ENCODE assay signal across 19 mouse cellular contexts in the genomic region with DNA sequence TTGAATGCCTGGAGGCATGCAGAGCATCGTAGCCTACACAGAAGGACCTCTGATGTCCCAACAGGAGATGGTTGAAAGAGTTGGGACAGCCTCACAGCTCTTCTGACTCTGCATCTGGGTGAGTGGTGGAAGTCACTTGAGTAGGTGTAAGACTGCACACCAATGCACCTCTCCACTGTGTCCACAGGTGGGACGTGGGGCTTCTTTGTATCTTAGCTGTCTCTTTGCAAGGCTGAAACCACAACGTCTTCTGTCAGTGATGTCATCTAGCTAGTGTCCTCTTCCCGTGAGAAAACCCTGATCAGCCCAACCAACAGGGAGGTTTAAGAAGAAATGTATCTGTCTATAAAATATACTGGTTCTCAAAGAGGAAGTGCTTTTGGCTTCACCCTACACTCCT. TPM values are rescaled to one million over a fixed set of nuclear protein-coding genes. Genes with fewer than 3 reads are reported as not detected.
DNase-seq lines count a peak whose midpoint lies in the region; ATAC-seq and TF ChIP-seq lines count a peak whose summit lies in the region.
"Had no signal": no experiment of that assay in that cellular context is flagged by ENCODE, and none has a peak within 500 bp of the region (broad histone marks: within the 10 kb centered on the region; RNA-seq: fewer than 3 reads in every experiment).

No protein-coding gene starts in this region.

- TF ChIP-seq EP300 in CH12.LX (IDR thresholded peaks at IDR 0.05; ENCODE audit: low read length): 0 out of 2 replicates have a peak, but pooled peaks have one; percentile 38

- H3K27me3 ChIP-seq in liver, embryonic 12.5 days (replicated peaks): no peaks in the 10 kb centered on the region
- no peaks in the 10 kb centered on the region for H3K27me3 ChIP-seq in CH12.LX (replicated peaks)
- no peaks in the 10 kb centered on the region for H3K27me3 ChIP-seq in liver, embryonic 13.5 days
- no peaks in the 10 kb centered on the region for H3K27me3 ChIP-seq in small intestine, adult 2 months (ENCODE audit: control insufficient read depth, insufficient read depth, low read length)
- H3K27me3 ChIP-seq: forebrain, embryonic 13.5 days; heart, embryonic 12.5 days; neural tube, embryonic 12.5 days had no signal

- TF ChIP-seq CTCF in CH12.LX (conservative IDR thresholded peaks at IDR 0.05 in 1 of 2, IDR thresholded peaks at IDR 0.05 in 1 of 2; ENCODE audit: low read depth in 2 of 2, low read length in 2 of 2): no peak
- TF ChIP-seq CTCF in small intestine, adult 2 months (IDR thresholded peaks at IDR 0.05; ENCODE audit: extremely low read depth, insufficient read length, insufficient replicate concordance, low read depth, low read length): no peak

- no peak overlapping the region for H3K4me2 ChIP-seq in liver, embryonic 12.5 days
- H3K4me2 ChIP-seq in CH12.LX (ENCODE audit: insufficient read depth, low read depth, poor library complexity, severe bottlenecking): peak overlapping the region; percentile 30; the same call in 1 of the 2 replicates
- no peak overlapping the region for H3K4me2 ChIP-seq in liver, embryonic 13.5 days
- H3K4me2 ChIP-seq: forebrain, embryonic 13.5 days; heart, embryonic 12.5 days; limb, embryonic 13.5 days; neural tube, embryonic 12.5 days had no signal

- 70% methylated on average over 4 of the region's 4 CpGs for WGBS in liver, embryonic 12.5 days (ENCODE audit: insufficient replicate concordance)
- 67% methylated on average over 4 of the region's 4 CpGs for WGBS in liver, embryonic 13.5 days (ENCODE audit: insufficient replicate concordance)
- 69% methylated on average over 4 of the region's 4 CpGs for WGBS in small intestine, adult 2 months

- in situ Hi-C loops in CH12.LX (cut with MboI; ENCODE audit: low pct_ligation_motif_present, low pct_unique_long_range_greater_than_20kb, low sequenced_read_pairs): loop anchor here (5.0 kb wide), 1 partner anchor 40 kb away; no protein-coding TSS in a partner anchor

- dilution Hi-C loops in CH12.LX (cut with MboI; ENCODE audit: extremely low pct_ligation_motif_present, extremely low pct_unique_long_range_greater_than_20kb, low sequenced_read_pairs): no loop called here

- H3K36me3 ChIP-seq in liver, embryonic 12.5 days: peaks cover 71% of the 10 kb centered on the region
- peaks cover 21 to 85% of the 10 kb centered on the region in 2 experiments for H3K36me3 ChIP-seq in CH12.LX (replicated peaks in 1 of 2; ENCODE audit: control insufficient read depth in 1 of 2, insufficient read depth in 1 of 2, low read length in 1 of 2)
- peaks cover 37% of the 10 kb centered on the region for H3K36me3 ChIP-seq in liver, embryonic 13.5 days
- H3K36me3 ChIP-seq in small intestine, adult 2 months (ENCODE audit: control insufficient read depth, insufficient read depth, low read length): no peaks in the 10 kb centered on the region
- H3K36me3 ChIP-seq: heart, embryonic 12.5 days; limb, embryonic 13.5 days; neural tube, embryonic 12.5 days had no signal

- no peak for DNase-seq in liver
- no peak for DNase-seq in CH12.LX (ENCODE audit: extremely low read depth)
- no peak for DNase-seq in liver, embryonic 13.5 days
- DNase-seq in cerebellum, postnatal 14 days: no peak
- no peak for DNase-seq in layer of hippocampus, postnatal 14 days (ENCODE audit: low spot score in 2 of 2)
- DNase-seq: adrenal gland, postnatal 25 days; cerebellum, adult 9-10 months; gastrocnemius, postnatal 36 days; heart, postnatal 4 days; kidney, adult 8-10 months; kidney, postnatal 25 days; lung, postnatal 10 days had no signal

- H3K4me3 ChIP-seq in liver, embryonic 12.5 days: no peak overlapping the region
- peak overlapping the region in 1 of 3 experiments; percentile 3 for H3K4me3 ChIP-seq in CH12.LX (replicated peaks in 1 of 3; ENCODE audit: low read depth in 2 of 3, low read length in 2 of 3, poor library complexity in 1 of 3)
- no peak overlapping the region for H3K4me3 ChIP-seq in liver, embryonic 13.5 days (replicated peaks)
- no peak overlapping the region for H3K4me3 ChIP-seq in small intestine, adult 2 months (ENCODE audit: low read depth, low read length)
- H3K4me3 ChIP-seq: forebrain, embryonic 13.5 days; heart, embryonic 12.5 days; limb, embryonic 13.5 days; neural tube, embryonic 12.5 days had no signal

- H3K4me1 ChIP-seq in liver, embryonic 12.5 days: peaks cover 80% of the 10 kb centered on the region
- H3K4me1 ChIP-seq in CH12.LX (ENCODE audit: control insufficient read depth in 1 of 2, insufficient read depth in 2 of 2): peaks cover 52 to 95% of the 10 kb centered on the region in 2 experiments
- peaks cover 86% of the 10 kb centered on the region for H3K4me1 ChIP-seq in liver, embryonic 13.5 days (replicated peaks)
- H3K4me1 ChIP-seq in small intestine, adult 2 months (ENCODE audit: control insufficient read depth, insufficient read depth, insufficient read length, low read length): peaks cover 4% of the 10 kb centered on the region
- H3K4me1 ChIP-seq: forebrain, embryonic 13.5 days; heart, embryonic 12.5 days; limb, embryonic 13.5 days; neural tube, embryonic 12.5 days had no signal

- no peak for ATAC-seq in liver, embryonic 12.5 days
- no peak for ATAC-seq in liver, embryonic 13.5 days (ENCODE audit: low read depth)
- ATAC-seq: forebrain, embryonic 13.5 days; hindbrain, postnatal 0 days had no signal

- no peaks in the 10 kb centered on the region for H3K9me3 ChIP-seq in liver, embryonic 12.5 days (replicated peaks)
- H3K9me3 ChIP-seq in CH12.LX (replicated peaks; ENCODE audit: low read length): no peaks in the 10 kb centered on the region
- no peaks in the 10 kb centered on the region for H3K9me3 ChIP-seq in liver, embryonic 13.5 days (replicated peaks)
- H3K9me3 ChIP-seq: forebrain, embryonic 13.5 days; heart, embryonic 12.5 days; limb, embryonic 13.5 days; neural tube, embryonic 12.5 days had no signal

- H3K79me2 ChIP-seq in CH12.LX (replicated peaks; ENCODE audit: control insufficient read depth, extremely low read depth, insufficient read depth, poor library complexity, severe bottlenecking): peaks cover 67% of the 10 kb centered on the region

- peak overlapping the region; percentile 28 for H3K9ac ChIP-seq in liver, embryonic 12.5 days
- H3K9ac ChIP-seq in CH12.LX (ENCODE audit: insufficient read depth, low read depth): peak overlapping the region; percentile 7
- H3K9ac ChIP-seq in liver, embryonic 13.5 days: no peak overlapping the region
- H3K9ac ChIP-seq: forebrain, embryonic 13.5 days; heart, embryonic 12.5 days; limb, embryonic 13.5 days; neural tube, embryonic 12.5 days had no signal

- TF ChIP-seq RAD21 in CH12.LX (IDR thresholded peaks at IDR 0.05; ENCODE audit: low read depth, low read length): no peak; the same call in 1 of the 2 replicates

- no peak for TF ChIP-seq POLR2A in CH12.LX (IDR thresholded peaks at IDR 0.05; ENCODE audit: low read depth, low read length)
- no peak for TF ChIP-seq POLR2A in small intestine, adult 2 months (IDR thresholded peaks at IDR 0.05; ENCODE audit: low read depth, low read length)

- peak overlapping the region; percentile 95 for H3K27ac ChIP-seq in liver, embryonic 12.5 days
- peak overlapping the region; percentile 84 for H3K27ac ChIP-seq in CH12.LX (ENCODE audit: insufficient read depth, low read depth)
- peak overlapping the region; percentile 92 for H3K27ac ChIP-seq in liver, embryonic 13.5 days
- H3K27ac ChIP-seq in small intestine, adult 2 months (ENCODE audit: insufficient read depth, low read depth, low read length): peak overlapping the region; percentile 46; the same call in 1 of the 2 replicates
- H3K27ac ChIP-seq: forebrain, embryonic 13.5 days; hindbrain, postnatal 0 days; limb, embryonic 13.5 days; neural tube, embryonic 12.5 days had no signal

TF ChIP-seq in CH12.LX, 34 proteins besides CTCF, POLR2A, EP300 and RAD21 (continues in another document):
- TF ChIP-seq MAFK (IDR thresholded peaks at IDR 0.05; ENCODE audit: insufficient replicate concordance, low read length) (no peak), NRF1 (IDR thresholded peaks at IDR 0.05; ENCODE audit: low read depth, low read length) (no peak), ETS1 (conservative IDR thresholded peaks at IDR 0.05; ENCODE audit: low read depth, low read length) (peak; percentile 62), ZMIZ1 (IDR thresholded peaks at IDR 0.05; ENCODE audit: low read depth, low read length) (no peak), IRF4 (IDR thresholded peaks at IDR 0.05; ENCODE audit: low read depth, low read length) (peak; percentile 53; the same call in 1 of the 2 replicates), JUND (conservative IDR thresholded peaks at IDR 0.05; ENCODE audit: low read depth, low read length) (no peak; the same call in 1 of the 2 replicates), ZNF384 (IDR thresholded peaks at IDR 0.05; ENCODE audit: low read depth, low read length) (no peak), SIN3A (IDR thresholded peaks at IDR 0.05; ENCODE audit: low read length) (no peak), HCFC1 (IDR thresholded peaks at IDR 0.05; ENCODE audit: low read depth, low read length) (no peak), MAZ (IDR thresholded peaks at IDR 0.05; ENCODE audit: low read depth, low read length) (no peak), MAX (IDR thresholded peaks at IDR 0.05; ENCODE audit: low read length) (0 out of 2 replicates have a peak, but pooled peaks have one; percentile 24), USF1 (IDR thresholded peaks at IDR 0.05; ENCODE audit: low read depth, low read length) (no peak), CHD2 (IDR thresholded peaks at IDR 0.05; ENCODE audit: low read length) (no peak), USF2 (conservative IDR thresholded peaks at IDR 0.05; ENCODE audit: low read depth, low read length) (no peak), E2F4 (IDR thresholded peaks at IDR 0.05; ENCODE audit: insufficient replicate concordance, low read depth, low read length) (no peak), KAT2A (IDR thresholded peaks at IDR 0.05; ENCODE audit: insufficient replicate concordance, low read length) (no peak), MEF2A (IDR thresholded peaks at IDR 0.05; ENCODE audit: borderline replicate concordance, low read depth, low read length) (no peak), JUN (IDR thresholded peaks at IDR 0.05; ENCODE audit: insufficient read depth, low read depth, low read length) (peak; percentile 13; the same call in 1 of the 2 replicates), ZKSCAN1 (IDR thresholded peaks at IDR 0.05; ENCODE audit: borderline replicate concordance, low read depth, low read length) (no peak), SMC3 (IDR thresholded peaks at IDR 0.05; ENCODE audit: low read depth, low read length) (peak; percentile 20), TBP (conservative IDR thresholded peaks at IDR 0.05; ENCODE audit: low read depth, low read length) (no peak)

RNA-seq across cellular contexts. Expression of gene Ikzf1, which starts 52.1 kb away (rescaled TPM):
- polyA plus RNA-seq in liver, embryonic 12.5 days (2016; fragmentation: Nextera tagmentation; extraction: Ambion mirVana): 59.1 and 61.0 TPM in 2 replicates
- total RNA-seq in CH12.LX (2012; rRNA removed): 44.0 and 51.2 TPM in 2 replicates
- 27.8 and 33.1 TPM in 2 replicates for total RNA-seq in CH12.LX (2014; rRNA removed)
- 56.8 and 68.7 TPM in 2 replicates for polyA plus RNA-seq in CH12.LX (2012; ENCODE audit: insufficient read length, low read depth)
- polyA plus RNA-seq in liver, embryonic 13.5 days (2015; fragmentation: Nextera tagmentation; extraction: Ambion mirVana): 28.3 and 44.6 TPM in 2 replicates
- 15.6 and 21.9 TPM in 2 replicates for polyA plus RNA-seq in small intestine, adult 2 months (2012; rRNA removed)
- total RNA-seq in layer of hippocampus, postnatal 14 days (2021): 1 to 10 TPM; 3.2 to 3.9 TPM
